Mouse (Mus musculus) brain, embryonic 14.5 days (tissue): ENCODE measurements around the gene Igfbp6.

ENCODE experiments used
- CTCF ChIP-seq: fragments of 200-500 bp; IDR thresholded peaks from 2 replicates; pipeline ENCODE4 v1.5.1; 2012; ENCODE audit warnings: inconsistent platforms, mild to moderate bottlenecking, moderate library complexity, borderline replicate concordance; ENCODE audit not compliant: insufficient read depth, insufficient read length; ENCODE audit errors: extremely low read depth
- POLR2A ChIP-seq: fragments of 200-500 bp; IDR thresholded peaks from 2 replicates; pipeline ENCODE4 v1.6.1; 2012; ENCODE audit warnings: mild to moderate bottlenecking, inconsistent platforms, borderline replicate concordance; ENCODE audit not compliant: poor library complexity, insufficient read depth, insufficient read length, severe bottlenecking; ENCODE audit errors: extremely low read depth

- TF ChIP-seq CTCF: no peak
- TF ChIP-seq POLR2A: no peak
Observed at GRCm38 (mm10) chr15:102176571-102177316, 32.6 kb downstream of the Igfbp6 start.
